Mouse (Mus musculus) kidney, postnatal 14 days (tissue): ENCODE results near the gene Arid1b.

ENCODE experiments used
- DNase-seq: peaks from one replicate; pipeline ENCODE4 v3.0.0; 2022; ENCODE audit warnings: mixed read lengths

Arid1b gene

DNA sequence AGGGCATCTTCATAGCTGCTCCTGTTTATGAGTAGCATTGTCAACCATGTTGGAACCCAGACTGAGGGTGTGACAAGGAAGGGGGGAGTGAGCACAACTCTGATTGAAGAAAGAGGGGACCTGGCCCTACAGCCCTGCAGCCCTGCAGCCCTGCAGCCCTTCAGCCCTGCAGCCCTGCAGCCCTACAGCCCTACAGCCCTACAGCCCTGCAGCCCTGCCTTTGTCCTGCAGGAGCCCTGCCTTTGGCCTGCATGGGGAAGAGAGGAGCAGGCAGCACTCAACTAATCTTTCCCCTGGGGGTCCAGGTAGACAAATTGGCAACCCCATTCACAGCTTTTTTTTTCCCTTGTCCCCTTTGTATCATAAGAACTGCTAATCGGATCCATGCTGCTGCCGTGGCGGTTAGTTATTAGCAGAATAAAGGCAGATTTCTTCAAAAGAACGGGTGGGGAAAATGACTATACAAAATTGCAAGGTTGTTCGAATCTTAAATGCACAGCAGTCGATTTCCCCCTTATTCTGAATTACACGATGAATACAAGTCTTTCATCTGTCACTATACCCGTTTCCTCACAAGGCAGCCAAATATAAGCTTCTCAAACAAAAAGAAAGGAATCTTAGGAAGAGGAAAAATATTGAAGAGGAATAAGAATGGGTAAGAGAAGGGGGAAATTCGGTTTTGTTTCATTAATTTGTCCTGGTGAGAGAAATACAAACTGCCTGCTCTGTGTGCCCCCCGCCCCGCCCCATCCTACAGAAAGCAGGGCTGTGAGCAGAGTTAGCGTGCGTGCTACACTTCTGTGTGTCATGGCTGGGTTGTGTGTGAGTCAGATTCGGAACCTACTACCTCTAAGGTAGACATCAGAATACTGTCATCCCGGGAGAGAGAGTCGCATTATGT lies 260.8 kb downstream of the Arid1b start:
- DNase-seq = no peak

- no peak for DNase-seq
Observed at GRCm38 (mm10) chr17:5255618-5255933, 261.4 kb downstream of the Arid1b start.

DNA sequence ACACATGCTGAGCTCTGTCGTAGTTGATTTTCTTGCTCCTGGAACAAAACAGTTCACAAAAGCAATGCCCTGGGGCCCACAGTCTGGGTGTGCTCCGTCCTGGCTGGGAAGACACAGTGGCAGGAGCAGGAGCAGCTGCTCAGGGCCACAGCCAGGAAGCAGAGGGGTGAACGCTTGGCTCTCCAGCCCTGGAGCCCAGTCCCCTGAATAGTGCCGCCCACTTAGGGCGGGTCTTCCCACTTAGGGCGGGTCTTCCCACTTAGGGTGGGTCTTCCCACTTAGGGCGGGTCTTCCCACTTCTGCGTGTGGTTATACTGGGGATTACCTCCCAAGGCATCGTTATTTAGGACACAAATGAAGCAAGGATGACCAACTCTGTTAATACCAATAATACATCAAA lies 264.8 kb downstream of the Arid1b start:
- no peak for DNase-seq

DNA sequence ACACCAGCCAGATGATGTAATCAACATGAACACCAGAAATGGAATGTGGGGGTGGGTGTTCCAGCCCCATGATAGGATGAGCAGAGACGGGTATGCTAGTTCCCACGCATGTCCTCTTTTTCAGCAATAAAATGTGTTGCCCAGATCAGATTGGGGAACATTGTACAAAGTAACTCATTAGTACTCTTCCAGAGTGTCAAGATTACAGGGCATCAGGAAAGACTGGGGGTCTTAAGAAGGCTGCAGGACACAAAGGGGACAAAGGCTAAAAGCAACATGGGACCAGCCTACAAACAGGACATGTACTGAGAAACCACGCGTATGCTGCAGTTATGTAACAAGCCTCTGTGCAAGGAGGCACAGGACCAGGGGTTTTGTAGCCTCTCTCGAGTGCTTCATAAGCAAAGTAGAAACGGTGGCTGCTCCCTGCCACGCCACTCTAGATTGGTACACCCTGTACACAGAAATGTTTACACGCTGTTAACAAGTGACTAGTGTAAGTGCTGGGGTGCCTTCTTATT lies 267.1 kb downstream of the Arid1b start:
- DNase-seq = no peak

GRCm38 (mm10) chr17:5261874-5262605 lies 267.9 kb downstream of the Arid1b start:
- no peak for DNase-seq

DNA sequence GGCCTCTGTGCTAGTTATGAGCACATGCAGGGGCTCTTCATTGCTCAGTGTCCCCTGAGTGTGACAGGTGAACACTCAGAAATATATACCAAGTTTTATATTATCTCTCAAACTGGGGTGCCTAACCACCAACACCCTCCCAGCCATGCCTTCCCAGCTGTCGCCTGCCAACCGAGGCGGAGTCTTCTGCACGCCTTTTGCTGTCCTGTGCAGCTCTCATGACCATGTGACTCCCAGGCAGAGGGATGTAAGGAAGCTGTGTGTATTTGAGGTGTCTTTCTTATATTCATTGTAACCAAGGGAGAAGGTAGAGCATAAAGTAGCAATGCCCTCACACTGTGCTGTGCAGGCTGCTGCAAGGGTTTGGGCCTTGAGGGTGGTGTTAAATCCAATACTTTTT lies 268.7 kb downstream of the Arid1b start:
- no peak for DNase-seq

DNA sequence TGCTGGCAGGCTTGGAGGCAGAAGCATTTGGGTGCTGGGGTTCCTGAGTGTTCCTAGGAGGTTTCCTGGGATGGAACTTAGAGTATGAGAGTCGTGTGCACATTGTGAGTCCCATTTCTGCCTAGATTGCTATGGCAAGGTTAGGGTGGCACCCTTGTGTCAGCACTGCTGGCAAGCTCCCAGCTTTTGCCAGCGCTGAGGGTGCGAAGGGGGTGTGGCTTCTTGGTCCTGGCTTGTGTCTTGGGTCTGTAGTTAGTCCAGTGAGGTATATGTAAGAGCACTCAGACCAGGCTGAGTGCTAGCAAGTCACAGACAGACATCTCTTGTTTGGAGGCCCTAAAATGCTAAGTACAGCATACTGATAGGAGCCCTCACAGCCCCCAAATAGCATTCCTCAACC lies 270.7 kb downstream of the Arid1b start:
- DNase-seq = no peak

- no peak for DNase-seq
Observed at GRCm38 (mm10) chr17:5265615-5266014, 271.5 kb downstream of the Arid1b start.

GRCm38 (mm10) chr17:5267747-5268146 lies 273.6 kb downstream of the Arid1b start:
- no peak for DNase-seq

DNA sequence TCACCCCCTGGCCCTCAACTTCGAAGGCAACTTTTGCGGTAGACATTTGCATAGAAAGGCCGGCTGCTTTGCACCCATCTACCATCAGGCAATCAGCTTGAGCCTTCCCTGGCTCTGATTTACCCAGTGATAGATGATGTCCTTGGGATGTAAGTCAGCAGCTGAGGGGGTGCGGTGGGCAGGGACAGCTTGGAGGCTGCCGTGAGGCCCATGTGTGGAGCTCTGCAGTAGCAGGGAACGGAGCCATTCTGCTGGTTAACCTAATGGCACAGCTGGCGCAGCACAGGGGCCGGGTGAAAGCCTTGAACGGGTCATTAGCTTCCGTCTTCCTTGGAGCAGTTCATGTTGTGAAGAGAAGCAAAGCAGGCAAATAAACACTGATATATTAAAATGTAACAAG lies 275.2 kb downstream of the Arid1b start:
- no peak for DNase-seq

- no peak for DNase-seq
Observed at GRCm38 (mm10) chr17:5269774-5270173, 275.6 kb downstream of the Arid1b start.

DNA sequence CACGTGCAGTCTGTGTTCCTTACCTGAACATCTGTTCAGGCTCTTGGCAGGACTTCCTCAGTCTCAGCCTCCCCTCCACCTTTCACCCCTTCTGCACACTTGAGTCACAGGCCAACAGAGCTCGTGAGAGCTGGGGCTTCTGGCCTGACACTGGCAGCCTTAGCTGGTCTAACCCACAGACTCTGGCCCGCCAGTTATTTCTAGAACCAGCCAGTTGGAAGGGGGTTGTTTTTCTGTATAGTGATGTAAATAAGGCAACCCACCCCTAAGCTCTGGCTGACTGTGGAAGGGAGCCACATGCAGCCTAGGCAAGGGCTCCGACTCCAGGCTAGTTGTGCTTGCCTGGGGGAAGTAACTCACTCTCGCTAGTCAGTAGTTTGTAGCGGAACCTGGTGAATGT lies 276.7 kb downstream of the Arid1b start:
- DNase-seq = no peak

- no peak for DNase-seq
Observed at GRCm38 (mm10) chr17:5273118-5273517, 279.0 kb downstream of the Arid1b start.

DNA sequence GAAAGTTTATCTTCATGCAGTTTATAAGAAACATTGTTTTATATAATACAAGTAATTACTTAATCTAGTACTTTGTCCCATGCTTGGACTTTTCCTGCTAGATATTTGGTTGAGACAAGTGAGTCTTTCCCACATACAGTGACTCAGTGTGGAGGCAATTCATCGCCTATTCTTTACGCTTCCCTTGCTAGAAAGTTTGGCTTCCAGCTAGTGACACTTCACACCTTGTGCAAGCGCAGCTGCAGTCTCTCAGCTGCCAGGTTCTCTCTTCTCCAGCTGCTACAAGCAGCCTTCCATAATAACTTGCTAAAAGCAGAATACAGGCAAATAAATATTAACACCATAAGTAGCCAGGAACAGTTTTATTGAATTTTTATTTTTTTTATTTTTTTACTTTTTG lies 279.6 kb downstream of the Arid1b start:
- no peak for DNase-seq

GRCm38 (mm10) chr17:5274429-5274828 lies 280.3 kb downstream of the Arid1b start:
- no peak for DNase-seq

GRCm38 (mm10) chr17:5275749-5276148 lies 281.6 kb downstream of the Arid1b start:
- no peak for DNase-seq

DNA sequence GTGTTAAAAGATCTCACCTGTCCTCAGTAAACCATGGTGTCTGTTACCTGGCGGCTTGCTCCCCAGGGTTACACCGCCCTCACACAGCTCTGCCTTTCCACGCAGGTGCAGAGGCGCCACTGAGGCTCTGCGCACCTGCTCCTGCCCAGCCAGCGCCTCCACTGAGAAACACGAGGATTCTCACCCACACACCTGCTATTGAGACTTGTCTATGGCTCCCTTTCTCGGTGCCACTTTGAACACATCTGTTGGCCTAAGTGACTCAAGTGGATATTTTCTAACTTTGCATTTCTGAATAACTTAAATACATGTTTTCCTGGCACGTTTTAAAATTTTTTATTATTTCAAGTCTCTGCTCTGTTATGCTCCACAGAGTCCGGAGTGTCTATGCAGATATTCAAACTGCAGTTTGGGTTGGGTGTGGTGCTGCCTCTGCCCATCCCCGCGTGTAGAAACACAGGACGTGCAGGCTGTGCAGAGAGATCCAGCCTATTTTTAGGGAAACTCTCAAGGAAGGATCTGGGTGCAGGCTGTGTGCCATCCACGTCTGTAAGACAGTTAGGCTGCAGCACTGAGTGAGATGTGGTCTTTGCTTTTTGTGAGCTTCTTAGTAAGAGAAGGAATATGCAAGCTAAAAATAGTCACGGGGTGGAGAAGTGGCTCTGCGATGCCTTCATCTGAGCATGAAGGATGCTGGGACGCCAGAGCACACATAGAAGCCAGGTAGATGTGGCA lies 283.2 kb downstream of the Arid1b start:
- DNase-seq = no peak

GRCm38 (mm10) chr17:5280499-5281053 lies 286.4 kb downstream of the Arid1b start:
- DNase-seq = no peak

DNA sequence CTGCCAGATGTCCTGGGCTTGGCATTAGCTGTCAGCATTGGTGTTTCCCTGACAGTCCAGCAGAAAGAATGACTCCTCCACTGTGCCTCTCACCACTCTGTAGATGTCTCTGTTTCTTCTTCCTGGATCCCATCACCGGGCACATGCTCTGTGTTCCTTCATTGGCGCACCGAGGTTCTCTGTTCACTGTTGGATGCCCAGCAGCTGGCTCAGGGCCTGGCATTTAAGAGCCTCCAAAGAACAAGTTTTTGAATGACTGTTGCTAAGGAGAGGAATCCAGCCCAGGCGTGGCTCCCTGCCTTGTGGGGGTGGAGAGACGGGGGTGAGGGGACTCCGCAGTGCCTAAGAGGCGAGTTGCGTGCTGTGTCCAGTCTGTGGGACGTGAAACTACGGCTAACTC lies 290.7 kb downstream of the Arid1b start:
- no peak for DNase-seq

GRCm38 (mm10) chr17:5285877-5286440 lies 291.8 kb downstream of the Arid1b start:
- no peak for DNase-seq

DNA sequence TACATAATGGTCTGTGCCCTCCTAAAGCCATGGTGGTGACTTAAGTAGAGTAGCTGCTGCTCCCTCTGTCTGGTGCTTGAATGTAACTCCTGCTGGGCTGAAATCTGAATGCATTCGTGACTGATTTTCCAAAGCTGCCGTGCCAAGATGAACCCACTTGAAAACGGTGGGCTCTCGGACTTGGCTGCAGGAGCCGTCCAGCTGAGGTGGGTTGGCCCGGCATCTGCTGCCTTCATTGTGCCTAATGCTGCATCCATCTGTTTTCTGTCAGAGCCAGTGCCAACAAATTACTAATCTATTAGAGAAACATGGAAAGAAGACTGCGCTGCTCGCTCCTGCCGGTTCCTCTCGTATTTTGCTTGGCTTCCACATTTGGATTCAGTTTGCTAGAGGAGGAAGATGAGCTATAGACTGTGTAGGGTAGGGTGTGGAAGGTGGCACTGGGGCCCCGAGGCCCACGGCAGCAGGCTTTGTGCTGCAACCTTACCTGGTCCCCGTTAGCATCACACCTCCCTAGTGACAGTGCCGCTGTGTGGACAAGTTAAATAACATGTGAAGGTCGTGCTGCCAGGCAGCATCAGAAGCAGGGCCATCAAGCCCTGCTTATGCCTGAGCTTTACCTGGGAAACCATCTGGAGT lies 292.6 kb downstream of the Arid1b start:
- no peak for DNase-seq

DNA sequence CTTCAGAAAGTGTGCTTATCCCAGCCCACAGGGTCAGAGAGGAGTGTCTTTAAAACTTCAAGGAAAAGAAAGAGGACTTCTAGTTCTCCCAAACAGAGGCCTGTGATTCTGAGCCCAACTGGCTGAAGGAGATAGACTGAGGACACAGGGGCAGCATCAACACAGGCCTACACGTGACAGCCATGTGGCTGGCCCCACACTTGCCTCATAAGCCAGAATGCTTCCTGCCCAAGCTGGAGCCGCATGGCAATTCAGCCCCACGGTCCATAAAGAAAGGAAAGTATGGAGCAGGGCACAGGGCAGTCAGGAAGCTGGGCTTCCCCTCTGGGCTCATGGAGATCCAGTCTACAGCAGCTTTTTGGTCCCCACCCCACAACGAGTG lies 293.1 kb downstream of the Arid1b start:
- no peak for DNase-seq
